Mouse (Mus musculus): ENCODE data around the gene Abhd12. TPM values are rescaled to one million over a fixed set of nuclear protein-coding genes. Genes with fewer than 3 reads are reported as not detected.
A peak's percentile ranks its signal among the peaks of the same experiment; 100 is the strongest.

The Abhd12 gene
- polyA plus RNA-seq, 1 experiment from 2014 or later = 21.3 TPM

DNA sequence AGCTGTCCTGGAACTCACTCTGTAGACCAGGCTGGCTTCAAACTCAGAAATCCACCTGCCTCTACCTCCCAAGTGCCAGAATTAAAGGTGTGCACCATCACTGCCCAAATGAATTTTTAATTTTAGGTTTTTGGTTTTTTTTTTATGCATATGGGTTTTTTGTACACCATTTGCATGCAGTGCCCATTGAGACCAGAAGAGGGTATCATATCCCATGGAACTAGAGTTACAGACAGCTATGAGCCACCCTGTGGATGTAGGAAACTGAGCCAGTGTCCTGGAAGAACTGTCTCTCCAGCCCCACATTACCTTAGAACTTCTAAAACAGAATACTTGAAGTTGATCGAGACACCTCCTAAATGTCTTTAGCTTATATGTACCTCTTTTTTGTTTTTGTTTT is 101.5 kb downstream of the Abhd12 start:
- no peak overlapping the region for H3K27ac ChIP-seq (replicated peaks)
- ATAC-seq (ENCODE audit: insufficient read depth) = no peak
- H3K4me2 ChIP-seq = no peak overlapping the region
- peaks cover 36% of the 10 kb centered on the region for H3K36me3 ChIP-seq (replicated peaks)
- no peaks in the 10 kb centered on the region for H3K27me3 ChIP-seq
- H3K4me3 ChIP-seq (replicated peaks) = no peak overlapping the region
- 57% methylated on average over 1 of the region's 1 CpGs for WGBS (ENCODE audit: insufficient replicate concordance)
- H3K9ac ChIP-seq = no peak overlapping the region
- H3K9me3 ChIP-seq (replicated peaks) = no peaks in the 10 kb centered on the region
- no peaks in the 10 kb centered on the region for H3K4me1 ChIP-seq (replicated peaks)

DNA sequence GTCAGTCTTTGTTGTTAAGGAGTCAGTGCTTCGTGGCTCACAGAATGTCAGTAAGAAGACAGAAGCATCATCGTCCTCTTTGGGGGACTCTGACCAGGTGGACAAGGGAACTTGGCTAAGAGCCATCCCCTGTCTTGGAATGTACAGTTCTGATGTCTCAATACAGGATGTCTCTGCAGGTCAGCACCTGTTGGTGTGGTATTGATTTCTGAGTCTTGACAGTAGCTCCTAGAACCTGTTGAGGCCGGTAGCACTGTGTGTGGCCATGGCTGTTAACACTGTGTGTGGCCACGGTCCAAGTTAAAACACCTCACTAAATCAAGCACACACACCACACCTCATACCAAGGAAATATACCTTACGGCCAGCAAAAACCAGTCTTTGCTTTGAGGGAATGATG is 103.9 kb downstream of the Abhd12 start:
- Histone ChIP-seq H3K4me2 (no peak overlapping the region), H3K27me3 (no peaks in the 10 kb centered on the region), H3K9me3 (replicated peaks) (no peaks in the 10 kb centered on the region), H3K27ac (replicated peaks) (no peak overlapping the region), H3K4me3 (replicated peaks) (no peak overlapping the region), H3K4me1 (replicated peaks) (no peaks in the 10 kb centered on the region), H3K36me3 (replicated peaks) (peaks cover 36% of the 10 kb centered on the region), H3K9ac (no peak overlapping the region)
- WGBS (ENCODE audit: insufficient replicate concordance) = 75% methylated on average over 5 of the region's 5 CpGs
- no peak for ATAC-seq (ENCODE audit: insufficient read depth)

DNA sequence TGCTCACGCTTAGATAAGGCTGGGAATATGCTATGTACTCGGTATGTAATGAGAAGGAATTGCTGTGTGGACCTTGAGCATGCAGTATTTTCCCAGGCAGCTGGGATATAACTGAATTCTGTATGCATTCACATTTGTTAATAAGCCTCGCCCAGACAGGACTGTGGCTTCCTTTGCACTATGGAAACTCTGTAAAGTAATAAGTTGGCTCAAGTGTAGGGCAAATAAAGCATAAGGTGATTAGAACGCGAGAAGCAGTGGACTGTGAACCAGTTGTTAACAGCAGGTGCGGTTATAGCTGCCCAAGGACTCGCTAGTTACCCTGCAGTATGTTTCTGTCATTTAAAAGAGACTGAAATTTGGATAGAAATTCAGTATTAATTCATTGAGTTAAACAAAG is 106.5 kb downstream of the Abhd12 start:
- H3K9ac ChIP-seq = no peak overlapping the region
- H3K27ac ChIP-seq (replicated peaks) = no peak overlapping the region
- 68% methylated on average over 7 of the region's 7 CpGs for WGBS (ENCODE audit: insufficient replicate concordance)
- no peaks in the 10 kb centered on the region for H3K4me1 ChIP-seq (replicated peaks)
- H3K27me3 ChIP-seq = no peaks in the 10 kb centered on the region
- H3K4me3 ChIP-seq (replicated peaks) = no peak overlapping the region
- ATAC-seq (ENCODE audit: insufficient read depth) = no peak
- H3K9me3 ChIP-seq (replicated peaks) = no peaks in the 10 kb centered on the region
- H3K36me3 ChIP-seq (replicated peaks) = peaks cover 40% of the 10 kb centered on the region
- H3K4me2 ChIP-seq = no peak overlapping the region

DNA sequence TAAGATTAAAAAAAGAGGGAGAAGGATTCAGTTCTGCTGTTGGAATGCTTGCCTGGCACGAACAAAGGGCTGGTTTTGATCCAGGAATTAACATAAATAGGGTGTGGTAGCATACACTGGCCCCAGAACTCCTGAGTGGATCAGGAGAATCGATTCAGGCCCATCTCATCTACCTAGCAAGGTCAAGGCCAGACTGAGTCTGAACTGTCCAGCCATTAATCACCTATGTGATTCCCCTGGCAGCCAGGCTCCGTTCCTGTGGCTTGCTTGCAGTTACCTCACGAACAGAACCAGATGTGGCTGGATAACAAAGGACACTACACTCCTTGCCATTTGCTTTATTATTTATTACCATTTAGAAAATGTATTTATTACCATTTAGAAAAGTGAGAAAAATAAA is 111.2 kb downstream of the Abhd12 start:
- no peak overlapping the region for H3K4me2 ChIP-seq
- H3K27ac ChIP-seq (replicated peaks) = no peak overlapping the region
- H3K27me3 ChIP-seq = no peaks in the 10 kb centered on the region
- no peak overlapping the region for H3K9ac ChIP-seq
- no peak overlapping the region for H3K4me3 ChIP-seq (replicated peaks)
- no peak for ATAC-seq (ENCODE audit: insufficient read depth)
- H3K36me3 ChIP-seq (replicated peaks) = peaks cover 24% of the 10 kb centered on the region; the same call in 1 of the 2 replicates
- no peaks in the 10 kb centered on the region for H3K9me3 ChIP-seq (replicated peaks)
- H3K4me1 ChIP-seq (replicated peaks) = peaks cover 9% of the 10 kb centered on the region; the same call in 1 of the 2 replicates
- WGBS (ENCODE audit: insufficient replicate concordance) = 64% methylated on average over 4 of the region's 4 CpGs

DNA sequence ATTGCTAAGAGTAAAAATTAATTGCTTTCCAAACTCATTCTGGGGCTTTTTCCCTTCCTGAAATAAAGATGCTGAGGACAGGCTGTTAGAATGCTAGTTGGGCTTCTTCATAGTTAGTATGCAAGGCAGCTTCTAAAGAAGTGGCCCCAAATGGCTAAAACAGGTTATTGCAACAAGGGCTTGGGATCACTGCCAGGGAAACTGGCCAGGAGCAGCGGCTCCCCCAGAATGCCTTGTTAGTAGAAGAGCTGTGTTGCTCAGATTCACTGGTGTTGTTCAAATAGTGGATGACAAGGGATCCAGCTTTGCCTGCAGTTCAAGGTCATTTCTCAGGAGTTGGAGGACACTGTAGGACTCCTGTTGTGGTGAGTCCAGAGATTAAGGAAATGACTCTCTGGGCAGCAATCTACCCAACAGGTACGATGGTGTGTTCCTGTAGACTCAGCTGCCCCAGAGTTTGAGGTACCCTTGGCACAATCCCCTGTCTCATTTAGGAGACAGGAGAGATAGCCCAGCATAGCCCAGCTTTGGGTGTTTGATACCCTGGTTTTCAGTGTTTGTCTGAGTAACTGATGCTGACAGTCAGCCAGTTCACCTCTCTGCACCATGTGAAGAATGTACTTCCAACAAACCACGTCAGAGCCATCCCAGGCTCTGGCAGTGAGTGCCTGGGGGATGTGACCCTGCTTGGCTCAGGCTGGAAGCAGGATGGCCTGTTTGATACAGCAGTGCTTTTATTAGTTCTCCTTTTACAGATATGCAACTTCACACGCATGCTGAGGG is 115.6 kb downstream of the Abhd12 start:
- H3K4me1 ChIP-seq (replicated peaks) = peaks cover 40% of the 10 kb centered on the region
- no peak overlapping the region for H3K4me3 ChIP-seq (replicated peaks)
- peaks cover 12% of the 10 kb centered on the region; the same call in 1 of the 2 replicates for H3K27me3 ChIP-seq
- H3K9me3 ChIP-seq (replicated peaks) = no peaks in the 10 kb centered on the region
- H3K4me2 ChIP-seq = peak overlapping the region; percentile 23
- H3K9ac ChIP-seq = no peak overlapping the region
- 49% methylated on average over 4 of the region's 4 CpGs for WGBS (ENCODE audit: insufficient replicate concordance)
- H3K36me3 ChIP-seq (replicated peaks) = 0 out of 2 replicates have a peak, but pooled peaks cover 3% of the 10 kb centered on the region
- ATAC-seq (ENCODE audit: insufficient read depth) = no peak
- H3K27ac ChIP-seq (replicated peaks) = peak overlapping the region; percentile 48; the same call in 1 of the 2 replicates

DNA sequence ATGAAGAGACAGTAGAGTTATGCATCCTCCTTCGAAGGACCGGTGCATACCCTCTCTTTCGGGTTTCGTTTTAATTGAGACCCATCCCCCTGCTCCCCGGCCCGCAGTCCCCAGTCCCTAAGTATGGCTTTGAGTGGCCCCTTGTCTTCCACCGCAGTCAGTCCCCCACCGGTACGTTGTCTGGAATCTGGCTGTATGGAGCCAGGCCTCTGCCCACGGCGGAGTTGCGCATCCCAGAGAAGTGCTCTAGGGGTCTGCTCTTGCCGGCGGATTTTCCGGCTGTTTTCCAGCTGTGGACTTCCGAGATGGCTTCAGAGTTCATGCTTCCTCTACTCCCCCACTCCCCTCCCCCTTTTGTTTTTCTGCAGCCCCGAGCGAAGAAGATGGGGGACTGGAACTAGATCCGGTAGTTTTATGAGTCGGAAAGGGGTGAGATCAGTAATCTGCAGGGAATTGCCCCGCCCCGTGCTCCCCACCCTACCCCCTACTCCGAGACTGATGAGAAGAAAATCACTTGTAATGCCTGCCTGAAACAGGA is 117.2 kb downstream of the Abhd12 start:
- under 1% methylated on average over 23 of the region's 23 CpGs for WGBS (ENCODE audit: insufficient replicate concordance)

DNA sequence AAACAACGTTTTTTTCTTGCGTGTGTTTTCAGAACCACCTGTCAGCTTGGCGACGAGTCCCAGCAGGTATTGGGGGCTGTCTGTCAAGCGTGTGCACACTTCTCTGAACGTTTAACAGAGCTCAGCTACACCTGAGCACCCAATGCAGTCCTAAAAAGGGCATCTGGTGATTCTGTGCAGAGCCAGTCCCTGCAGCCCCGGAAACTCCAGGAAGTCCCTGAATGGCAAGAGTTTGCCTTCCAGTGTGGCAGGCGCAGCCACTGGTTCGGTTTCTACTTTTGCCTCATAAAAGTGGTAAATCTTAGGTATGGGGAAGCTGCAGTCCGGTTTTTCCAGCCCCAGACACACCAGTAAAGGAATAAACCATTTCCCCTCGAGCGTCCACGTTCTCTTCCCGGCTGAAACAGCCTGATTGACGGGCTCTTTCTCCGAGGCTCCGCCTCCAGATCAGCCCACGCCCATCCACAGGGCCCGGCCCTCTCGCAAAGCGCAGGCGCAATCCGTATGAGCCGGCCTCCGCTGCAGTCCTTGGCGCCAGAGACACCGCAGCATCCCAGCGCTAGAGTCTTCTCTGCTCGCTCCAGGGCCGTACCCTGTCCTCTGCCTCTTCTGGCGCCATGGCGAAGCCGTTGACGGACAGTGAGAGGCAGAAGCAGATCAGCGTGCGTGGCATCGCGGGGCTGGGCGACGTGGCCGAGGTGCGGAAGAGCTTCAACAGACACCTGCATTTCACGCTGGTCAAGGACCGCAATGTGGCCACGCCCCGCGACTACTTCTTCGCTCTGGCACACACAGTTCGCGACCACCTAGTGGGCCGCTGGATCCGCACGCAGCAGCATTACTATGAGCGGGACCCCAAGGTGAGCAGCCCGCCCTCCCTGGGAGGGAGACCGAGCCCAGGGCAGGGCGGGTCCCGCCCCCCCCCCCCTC is 118.0 kb downstream of the Abhd12 start, which contains the start of gene Pygb:
Pygb (plus strand) TSS at position 485 of the 930 bp plus-strand sequence.
- H3K4me3 ChIP-seq (replicated peaks) = peak within 1 kb of the TSS; percentile 65
- peak within 1 kb of the TSS; percentile 87 for H3K4me2 ChIP-seq
- 2% methylated on average over 57 of the region's 58 CpGs for WGBS (ENCODE audit: insufficient replicate concordance)
- H3K27me3 ChIP-seq = peaks cover 12% of the 10 kb centered on the region; the same call in 1 of the 2 replicates
- peak within 1 kb of the TSS; percentile 50 for H3K9ac ChIP-seq
- H3K4me1 ChIP-seq (replicated peaks) = peaks cover 38% of the 10 kb centered on the region
- peak within 1 kb of the TSS; percentile 42 for H3K27ac ChIP-seq (replicated peaks)
- H3K36me3 ChIP-seq (replicated peaks) = 0 out of 2 replicates have a peak, but pooled peaks cover 3% of the 10 kb centered on the region
- H3K9me3 ChIP-seq (replicated peaks) = no peaks in the 10 kb centered on the region
- peak; percentile 86 for ATAC-seq (ENCODE audit: insufficient read depth)

More for the DNA sequence above, 117.2 kb downstream of the Abhd12 start:
- Histone ChIP-seq H3K36me3 (replicated peaks) (0 out of 2 replicates have a peak, but pooled peaks cover 3% of the 10 kb centered on the region), H3K9ac (peak overlapping the region; percentile 50), H3K27me3 (peaks cover 12% of the 10 kb centered on the region; the same call in 1 of the 2 replicates), H3K4me3 (replicated peaks) (peak overlapping the region; percentile 65), H3K27ac (replicated peaks) (no peak overlapping the region; the same call in 1 of the 2 replicates), H3K4me1 (replicated peaks) (peaks cover 40% of the 10 kb centered on the region), H3K4me2 (peak overlapping the region; percentile 87), H3K9me3 (replicated peaks) (no peaks in the 10 kb centered on the region)
- ATAC-seq (ENCODE audit: insufficient read depth) = 0 out of 2 replicates have a peak, but pooled peaks have one; percentile 0

DNA sequence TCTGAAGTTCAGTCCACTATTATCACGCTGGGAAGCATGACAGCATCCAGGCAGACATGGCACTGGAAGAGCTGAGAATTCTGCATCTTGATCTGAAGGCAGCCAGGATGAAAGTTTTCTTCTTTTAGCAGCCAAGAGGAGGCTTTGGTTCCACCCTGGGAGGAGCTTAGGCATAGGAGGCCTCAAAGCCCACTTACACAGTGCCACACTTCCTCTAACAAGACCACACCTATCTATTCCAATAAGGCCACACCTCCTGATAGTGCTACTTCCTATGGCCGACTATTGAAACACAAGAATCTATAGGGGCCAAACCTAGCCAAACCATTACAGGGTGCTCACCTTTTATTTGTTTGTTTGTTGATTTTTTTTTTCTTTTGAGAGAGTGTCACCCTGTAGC is 121.7 kb downstream of the Abhd12 start:
- 38% methylated on average over 2 of the region's 2 CpGs for WGBS (ENCODE audit: insufficient replicate concordance)
- H3K9me3 ChIP-seq (replicated peaks) = no peaks in the 10 kb centered on the region
- H3K27me3 ChIP-seq = peaks cover 9% of the 10 kb centered on the region; the same call in 1 of the 2 replicates
- no peak overlapping the region for H3K27ac ChIP-seq (replicated peaks)
- H3K4me1 ChIP-seq (replicated peaks) = peaks cover 29% of the 10 kb centered on the region
- no peak for ATAC-seq (ENCODE audit: insufficient read depth)
- H3K9ac ChIP-seq = no peak overlapping the region
- no peak overlapping the region for H3K4me3 ChIP-seq (replicated peaks)
- H3K4me2 ChIP-seq = no peak overlapping the region
- no peaks in the 10 kb centered on the region for H3K36me3 ChIP-seq (replicated peaks)
